Mouse (Mus musculus) midbrain, postnatal 0 days (tissue): Measurements from ENCODE around the gene Kbtbd13. TPM values are rescaled to one million over a fixed set of nuclear protein-coding genes. Genes with fewer than 3 reads are reported as not detected.

Experiments used
- ATAC-seq: fragments of 200-750 bp; cut with Nextera tagmentation; 2 replicates; pipeline ENCODE4 v1.8.0; 2017; ENCODE audit warnings: moderate number of reproducible peaks, mild to moderate bottlenecking, moderate TSS enrichment, moderate library complexity; ENCODE audit not compliant: low FRiP score
- DNase-seq: peaks from one replicate; pipeline ENCODE4 v3.0.0-alpha.2; 2015; ENCODE audit warnings: low spot score
- H3K27ac ChIP-seq: fragments of 300-500 bp; sonication (generic); 2 replicates; pipeline ENCODE4 v1.5.1; 2014; ENCODE audit warnings: low read depth, mild to moderate bottlenecking, low read length, mixed read lengths
- H3K27me3 ChIP-seq: fragments of 300-500 bp; sonication (generic); 2 replicates; pipeline ENCODE4 v1.6.1; 2014; ENCODE audit warnings: low read length, control low read depth, mixed read lengths; ENCODE audit not compliant: insufficient read depth
- H3K36me3 ChIP-seq: fragments of 300-500 bp; sonication (generic); 2 replicates; pipeline ENCODE4 v1.6.1; 2014; ENCODE audit warnings: low read length, control low read depth, mixed read lengths; ENCODE audit not compliant: insufficient read depth
- H3K4me1 ChIP-seq: fragments of 300-500 bp; sonication (generic); 2 replicates; pipeline ENCODE4 v1.6.1; 2014; ENCODE audit warnings: mild to moderate bottlenecking, control low read depth, antibody characterized with exemption, low read length, mixed read lengths; ENCODE audit not compliant: insufficient read depth
- H3K4me2 ChIP-seq: fragments of 300-500 bp; sonication (generic); 2 replicates; pipeline ENCODE4 v1.6.1; 2014; ENCODE audit warnings: low read depth, mild to moderate bottlenecking, low read length, mixed read lengths; ENCODE audit not compliant: poor library complexity, severe bottlenecking
- H3K4me3 ChIP-seq: fragments of 300-500 bp; sonication (generic); 2 replicates; pipeline ENCODE4 v1.5.1; 2014; ENCODE audit warnings: low read depth, mild to moderate bottlenecking, low read length, moderate library complexity
- H3K9ac ChIP-seq: fragments of 300-500 bp; sonication (generic); replicated peaks from 2 replicates; pipeline ENCODE4 v1.6.1; 2014; ENCODE audit warnings: mild to moderate bottlenecking, low read length, moderate library complexity, mixed read lengths; ENCODE audit not compliant: poor library complexity, severe bottlenecking
- H3K9me3 ChIP-seq: fragments of 300-500 bp; sonication (generic); 2 replicates; pipeline ENCODE4 v1.6.1; 2016; ENCODE audit warnings: low read length, control low read depth
- CTCF ChIP-seq: IDR thresholded peaks from 2 replicates; pipeline ENCODE4 v1.5.1; 2016; ENCODE audit warnings: antibody characterized with exemption, mild to moderate bottlenecking
- WGBS: fragments of 180-500 bp; shearing (Covaris S2); extraction: QIAGEN DNeasy Blood & Tissue Kit; methylation state at CpG from one replicate; pipeline ENCODE4 v1.1.7; 2014; 5-methylcytosine and 5-hydroxymethylcytosine counted together
- polyA plus RNA-seq: library from polyadenylated mRNA; unstranded; fragments of >200 nt; fragmentation: Nextera tagmentation; extraction: Ambion mirVana; gene quantifications from 2 replicates; pipeline ENCODE4 v1.2.1, GENCODE M21; 2015
- total RNA-seq: library from RNA; depleted of rRNA; stranded (reverse); fragments of >200 nt; gene quantifications from 2 replicates; pipeline ENCODE4 v1.2.3, GENCODE M21; 2014; rRNA removed

Kbtbd13 gene
- 1.0 and 2.4 TPM in 2 replicates for total RNA-seq
- 0.65 and 0.74 TPM in 2 replicates for polyA plus RNA-seq

GRCm38 (mm10) chr9:65391613-65391964 lies at the start of gene Kbtbd13:
Gene Kbtbd13, minus strand, starts transcription at chr9:65391652.
- ATAC-seq, result no peak
- H3K9ac ChIP-seq, result peak within 1 kb of the TSS; percentile 44
- H3K9me3 ChIP-seq, result no peaks in the 10 kb centered on the region
- WGBS, result 45% methylated on average over 8 of the region's 8 CpGs
- peaks cover 22% of the 10 kb centered on the region for H3K27me3 ChIP-seq
- no peak for DNase-seq
- H3K36me3 ChIP-seq, result no peaks in the 10 kb centered on the region
- TF ChIP-seq CTCF, result no peak
- H3K27ac ChIP-seq, result no peak within 1 kb of the TSS
- peak within 1 kb of the TSS; percentile 39 for H3K4me3 ChIP-seq
- H3K4me2 ChIP-seq, result peak within 1 kb of the TSS; percentile 59
- no peaks in the 10 kb centered on the region for H3K4me1 ChIP-seq

- DNase-seq (peak; percentile 95), ATAC-seq (peak; percentile 89)
- peak within 1 kb of the TSS; percentile 67 for H3K4me3 ChIP-seq
- peak within 1 kb of the TSS; percentile 72 for H3K4me2 ChIP-seq
- H3K9ac ChIP-seq, result peak within 1 kb of the TSS; percentile 73
- H3K4me1 ChIP-seq, result peaks cover 3% of the 10 kb centered on the region; the same call in 1 of the 2 replicates
- under 1% methylated on average over 54 of the region's 54 CpGs for WGBS
- H3K27ac ChIP-seq, result peak within 1 kb of the TSS; percentile 40; the same call in 1 of the 2 replicates
- TF ChIP-seq CTCF, result no peak
- H3K36me3 ChIP-seq, result peaks cover 6% of the 10 kb centered on the region
- no peaks in the 10 kb centered on the region for H3K27me3 ChIP-seq
- no peaks in the 10 kb centered on the region for H3K9me3 ChIP-seq
Measured at GRCm38 (mm10) chr9:65435671-65436301, 44.3 kb upstream of the Kbtbd13 start, which contains the start of gene Mtfmt. Gene Mtfmt, plus strand, starts transcription at chr9:65435782.

DNA sequence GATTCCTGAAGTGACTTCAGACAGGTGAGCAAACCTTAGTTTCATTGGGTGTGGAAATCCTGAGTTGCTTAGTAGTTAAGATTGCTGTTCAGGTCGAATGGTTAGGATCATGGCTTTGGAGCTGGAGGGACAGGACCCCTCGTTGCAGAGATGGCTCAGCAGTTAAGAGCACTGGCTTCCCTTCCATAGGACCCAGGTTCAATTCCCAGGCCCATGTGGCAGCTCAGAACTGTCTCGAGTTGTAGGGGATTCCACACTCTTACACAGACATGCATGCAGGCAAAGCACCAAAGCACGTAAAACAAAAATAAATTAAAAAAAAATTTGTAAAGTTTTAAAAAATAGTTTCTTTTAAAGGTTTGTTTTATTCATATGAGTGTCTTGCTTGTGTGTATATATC lies 43.8 kb upstream of the Kbtbd13 start:
- H3K4me2 ChIP-seq, result peak overlapping the region; percentile 72; the same call in 1 of the 2 replicates
- peaks cover 3% of the 10 kb centered on the region; the same call in 1 of the 2 replicates for H3K4me1 ChIP-seq
- H3K9ac ChIP-seq, result no peak overlapping the region
- DNase-seq, result no peak
- TF ChIP-seq CTCF, result no peak
- ATAC-seq, result no peak
- 62% methylated on average over 4 of the region's 4 CpGs for WGBS
- no peaks in the 10 kb centered on the region for H3K9me3 ChIP-seq
- H3K27ac ChIP-seq, result no peak overlapping the region
- H3K4me3 ChIP-seq, result peak overlapping the region; percentile 67
- H3K27me3 ChIP-seq, result no peaks in the 10 kb centered on the region
- H3K36me3 ChIP-seq, result 0 out of 2 replicates have a peak, but pooled peaks cover 2% of the 10 kb centered on the region

DNA sequence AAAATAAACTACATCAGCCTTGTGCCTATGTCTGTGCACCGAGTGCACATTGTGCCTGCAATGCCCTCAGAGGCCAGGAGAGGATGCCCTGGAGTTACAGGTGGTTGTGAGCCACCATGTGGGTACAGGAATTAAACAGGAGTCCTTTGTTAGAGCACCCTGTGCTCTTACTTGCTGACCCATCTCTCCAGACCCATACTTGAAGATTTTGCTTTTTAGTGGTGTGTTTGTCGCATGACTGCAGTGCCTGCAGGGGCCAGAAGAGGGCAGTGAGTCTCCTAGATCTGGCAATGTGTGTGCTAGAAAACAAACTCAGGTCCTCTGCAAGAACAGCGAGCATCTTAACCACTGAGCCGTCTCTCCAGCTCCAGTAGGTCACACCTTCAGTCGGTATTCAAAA lies 42.7 kb upstream of the Kbtbd13 start:
- peak; percentile 59 for TF ChIP-seq CTCF
- Histone ChIP-seq H3K4me1 (peaks cover 3% of the 10 kb centered on the region; the same call in 1 of the 2 replicates), H3K4me2 (no peak overlapping the region), H3K27ac (no peak overlapping the region), H3K4me3 (no peak overlapping the region), H3K27me3 (no peaks in the 10 kb centered on the region), H3K9ac (no peak overlapping the region), H3K9me3 (no peaks in the 10 kb centered on the region), H3K36me3 (0 out of 2 replicates have a peak, but pooled peaks cover 2% of the 10 kb centered on the region)
- DNase-seq (peak; percentile 14), ATAC-seq (no peak)
- WGBS, result 51% methylated on average over 5 of the region's 5 CpGs

GRCm38 (mm10) chr9:65432236-65432635 lies 40.8 kb upstream of the Kbtbd13 start:
- H3K27ac ChIP-seq, result no peak overlapping the region
- peaks cover 3% of the 10 kb centered on the region; the same call in 1 of the 2 replicates for H3K4me1 ChIP-seq
- 2% methylated on average over 3 of the region's 3 CpGs for WGBS
- no peak overlapping the region for H3K9ac ChIP-seq
- H3K27me3 ChIP-seq, result no peaks in the 10 kb centered on the region
- H3K4me3 ChIP-seq, result no peak overlapping the region
- peak; percentile 91 for TF ChIP-seq CTCF
- H3K36me3 ChIP-seq, result no peaks in the 10 kb centered on the region
- ATAC-seq (no peak), DNase-seq (peak; percentile 89)
- no peak overlapping the region for H3K4me2 ChIP-seq
- no peaks in the 10 kb centered on the region for H3K9me3 ChIP-seq

DNA sequence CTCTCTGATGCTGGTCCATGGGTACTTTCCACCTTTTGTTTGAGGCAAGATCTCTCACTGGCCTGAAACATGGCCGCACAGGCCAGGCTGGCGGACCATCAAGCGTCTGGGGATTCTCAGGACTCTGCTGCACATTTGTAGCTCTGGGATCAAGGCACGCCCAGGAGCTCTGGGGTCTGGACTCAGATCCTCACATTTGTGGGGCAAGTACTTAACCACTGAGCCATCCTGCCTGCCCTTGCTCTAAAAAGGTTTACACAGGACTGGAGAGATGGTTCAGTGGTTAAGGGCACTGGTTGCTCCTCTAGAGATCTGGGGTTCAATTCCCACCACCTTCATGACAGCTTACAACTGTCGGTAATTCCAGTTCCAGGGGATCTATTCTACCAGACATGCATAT lies 39.5 kb upstream of the Kbtbd13 start:
- Histone ChIP-seq H3K4me1 (no peaks in the 10 kb centered on the region), H3K27ac (no peak overlapping the region), H3K9ac (no peak overlapping the region), H3K27me3 (no peaks in the 10 kb centered on the region), H3K9me3 (no peaks in the 10 kb centered on the region), H3K4me3 (no peak overlapping the region), H3K36me3 (no peaks in the 10 kb centered on the region), H3K4me2 (no peak overlapping the region)
- ATAC-seq, result no peak
- no peak for TF ChIP-seq CTCF
- WGBS, result 88% methylated on average over 5 of the region's 5 CpGs
- no peak for DNase-seq
